Mouse (Mus musculus) midbrain, postnatal 0 days (tissue): ENCODE results near the gene Otop2. TPM values are rescaled to one million over a fixed set of nuclear protein-coding genes. Genes with fewer than 3 reads are reported as not detected.

Experiments
- ATAC-seq: fragments of 200-750 bp; cut with Nextera tagmentation; 2 replicates; pipeline ENCODE4 v1.8.0; 2017; ENCODE audit warnings: moderate number of reproducible peaks, mild to moderate bottlenecking, moderate TSS enrichment, moderate library complexity; ENCODE audit not compliant: low FRiP score
- DNase-seq: peaks from one replicate; pipeline ENCODE4 v3.0.0-alpha.2; 2015; ENCODE audit warnings: low spot score
- H3K27ac ChIP-seq: fragments of 300-500 bp; sonication (generic); 2 replicates; pipeline ENCODE4 v1.5.1; 2014; ENCODE audit warnings: low read depth, mild to moderate bottlenecking, low read length, mixed read lengths
- H3K27me3 ChIP-seq: fragments of 300-500 bp; sonication (generic); 2 replicates; pipeline ENCODE4 v1.6.1; 2014; ENCODE audit warnings: low read length, control low read depth, mixed read lengths; ENCODE audit not compliant: insufficient read depth
- H3K36me3 ChIP-seq: fragments of 300-500 bp; sonication (generic); 2 replicates; pipeline ENCODE4 v1.6.1; 2014; ENCODE audit warnings: low read length, control low read depth, mixed read lengths; ENCODE audit not compliant: insufficient read depth
- H3K4me1 ChIP-seq: fragments of 300-500 bp; sonication (generic); 2 replicates; pipeline ENCODE4 v1.6.1; 2014; ENCODE audit warnings: mild to moderate bottlenecking, control low read depth, antibody characterized with exemption, low read length, mixed read lengths; ENCODE audit not compliant: insufficient read depth
- H3K4me2 ChIP-seq: fragments of 300-500 bp; sonication (generic); 2 replicates; pipeline ENCODE4 v1.6.1; 2014; ENCODE audit warnings: low read depth, mild to moderate bottlenecking, low read length, mixed read lengths; ENCODE audit not compliant: poor library complexity, severe bottlenecking
- H3K4me3 ChIP-seq: fragments of 300-500 bp; sonication (generic); 2 replicates; pipeline ENCODE4 v1.5.1; 2014; ENCODE audit warnings: low read depth, mild to moderate bottlenecking, low read length, moderate library complexity
- H3K9ac ChIP-seq: fragments of 300-500 bp; sonication (generic); replicated peaks from 2 replicates; pipeline ENCODE4 v1.6.1; 2014; ENCODE audit warnings: mild to moderate bottlenecking, low read length, moderate library complexity, mixed read lengths; ENCODE audit not compliant: poor library complexity, severe bottlenecking
- H3K9me3 ChIP-seq: fragments of 300-500 bp; sonication (generic); 2 replicates; pipeline ENCODE4 v1.6.1; 2016; ENCODE audit warnings: low read length, control low read depth
- CTCF ChIP-seq: IDR thresholded peaks from 2 replicates; pipeline ENCODE4 v1.5.1; 2016; ENCODE audit warnings: antibody characterized with exemption, mild to moderate bottlenecking
- WGBS: fragments of 180-500 bp; shearing (Covaris S2); extraction: QIAGEN DNeasy Blood & Tissue Kit; methylation state at CpG from one replicate; pipeline ENCODE4 v1.1.7; 2014; 5-methylcytosine and 5-hydroxymethylcytosine counted together
- polyA plus RNA-seq: library from polyadenylated mRNA; unstranded; fragments of >200 nt; fragmentation: Nextera tagmentation; extraction: Ambion mirVana; gene quantifications from 2 replicates; pipeline ENCODE4 v1.2.1, GENCODE M21; 2015
- total RNA-seq: library from RNA; depleted of rRNA; stranded (reverse); fragments of >200 nt; gene quantifications from 2 replicates; pipeline ENCODE4 v1.2.3, GENCODE M21; 2014

The Otop2 gene
- total and polyA plus RNA-seq, 2 experiments from 2014 or later: 0.05 to 0.15 TPM

DNA sequence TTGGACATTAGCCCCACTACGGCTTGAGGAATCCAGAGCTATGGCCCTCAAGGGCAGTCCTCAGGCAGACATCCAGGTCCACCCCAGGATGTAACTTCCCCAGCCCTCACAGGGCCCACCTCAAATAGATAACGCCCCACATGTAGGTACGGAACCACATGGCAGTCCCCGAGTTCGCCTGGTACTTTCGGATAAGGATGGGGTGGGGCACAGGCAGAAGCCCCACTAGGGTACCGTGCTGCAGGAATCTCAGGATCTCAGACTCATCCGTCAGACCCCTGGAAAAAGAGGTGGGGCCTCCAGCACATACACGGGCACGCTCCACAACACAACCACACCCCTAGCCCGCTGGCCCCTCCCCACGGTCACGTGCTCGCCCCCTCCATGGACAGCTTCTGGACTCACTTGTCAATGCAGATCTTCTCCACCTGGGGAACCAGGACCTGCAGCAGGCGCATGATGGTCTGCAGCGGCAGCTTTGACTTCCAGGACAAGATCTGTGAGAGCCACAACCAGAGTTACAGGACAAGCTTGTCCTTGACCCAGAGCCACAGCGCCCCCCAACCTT lies 41.8 kb downstream of the Otop2 start:
- TF ChIP-seq CTCF: no peak
- H3K9ac ChIP-seq: no peak overlapping the region
- ATAC-seq: no peak

DNA sequence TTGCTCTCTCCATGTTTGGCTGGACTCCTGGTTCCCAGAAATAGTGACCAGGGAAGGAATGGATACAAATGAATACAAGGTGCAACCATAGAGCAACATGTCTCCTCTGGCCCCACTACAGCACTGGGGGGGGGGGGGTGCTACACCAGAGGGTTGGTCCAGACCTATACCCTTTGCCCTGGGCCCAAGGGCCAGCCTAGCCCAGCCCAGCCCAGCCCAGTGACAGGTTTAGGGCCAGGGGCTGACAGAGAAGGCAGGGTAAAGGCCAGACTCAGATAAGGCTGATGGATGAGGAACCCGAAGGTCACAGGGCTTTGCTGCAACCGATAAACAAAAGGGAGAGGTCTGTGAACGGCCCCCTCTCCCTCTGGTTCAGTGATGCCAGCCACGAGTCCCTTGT lies 43.0 kb downstream of the Otop2 start:
- ATAC-seq (no peak), DNase-seq (no peak)
- H3K27ac ChIP-seq: no peak overlapping the region
- no peaks in the 10 kb centered on the region for H3K4me1 ChIP-seq
- H3K9me3 ChIP-seq: no peaks in the 10 kb centered on the region
- H3K36me3 ChIP-seq: peaks cover 53% of the 10 kb centered on the region
- WGBS: 79% methylated on average over 4 of the region's 4 CpGs
- no peak overlapping the region for H3K4me3 ChIP-seq
- no peaks in the 10 kb centered on the region for H3K27me3 ChIP-seq
- TF ChIP-seq CTCF: no peak
- H3K9ac ChIP-seq: no peak overlapping the region
- no peak overlapping the region for H3K4me2 ChIP-seq

More for the DNA sequence above, 41.8 kb downstream of the Otop2 start:
- no peaks in the 10 kb centered on the region for H3K4me1 ChIP-seq
- peaks cover 52% of the 10 kb centered on the region for H3K36me3 ChIP-seq
- H3K9me3 ChIP-seq: no peaks in the 10 kb centered on the region
- no peak for DNase-seq
- no peak overlapping the region for H3K4me2 ChIP-seq
- no peaks in the 10 kb centered on the region for H3K27me3 ChIP-seq
- WGBS: 67% methylated on average over 17 of the region's 17 CpGs
- no peak overlapping the region for H3K4me3 ChIP-seq
- H3K27ac ChIP-seq: no peak overlapping the region

DNA sequence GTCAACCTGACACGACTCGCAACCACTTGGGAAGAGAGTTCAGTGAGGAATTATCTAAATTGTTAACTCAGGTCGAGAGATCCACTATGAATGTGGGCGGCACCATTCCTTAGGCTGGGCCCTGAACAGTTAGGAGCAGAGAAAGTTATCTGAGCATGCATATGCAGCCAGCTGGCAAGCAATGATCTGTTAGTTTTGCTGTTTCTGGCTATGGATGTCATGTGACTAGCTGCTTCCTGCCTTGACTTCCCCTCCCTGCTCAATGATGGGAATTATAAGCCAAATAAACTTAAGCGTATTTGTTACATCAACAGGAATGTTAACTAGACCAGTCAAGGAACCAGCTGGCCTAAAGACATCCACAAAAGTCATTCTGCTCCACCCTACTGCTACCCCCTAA lies 46.4 kb downstream of the Otop2 start:
- no peak for DNase-seq
- no peak overlapping the region for H3K4me2 ChIP-seq
- H3K27ac ChIP-seq: no peak overlapping the region
- no peaks in the 10 kb centered on the region for H3K9me3 ChIP-seq
- TF ChIP-seq CTCF: no peak
- ATAC-seq: no peak
- 94% methylated on average over 5 of the region's 5 CpGs for WGBS
- H3K27me3 ChIP-seq: no peaks in the 10 kb centered on the region
- H3K4me3 ChIP-seq: no peak overlapping the region
- no peaks in the 10 kb centered on the region for H3K4me1 ChIP-seq
- H3K9ac ChIP-seq: no peak overlapping the region
- H3K36me3 ChIP-seq: peaks cover 69% of the 10 kb centered on the region

DNA sequence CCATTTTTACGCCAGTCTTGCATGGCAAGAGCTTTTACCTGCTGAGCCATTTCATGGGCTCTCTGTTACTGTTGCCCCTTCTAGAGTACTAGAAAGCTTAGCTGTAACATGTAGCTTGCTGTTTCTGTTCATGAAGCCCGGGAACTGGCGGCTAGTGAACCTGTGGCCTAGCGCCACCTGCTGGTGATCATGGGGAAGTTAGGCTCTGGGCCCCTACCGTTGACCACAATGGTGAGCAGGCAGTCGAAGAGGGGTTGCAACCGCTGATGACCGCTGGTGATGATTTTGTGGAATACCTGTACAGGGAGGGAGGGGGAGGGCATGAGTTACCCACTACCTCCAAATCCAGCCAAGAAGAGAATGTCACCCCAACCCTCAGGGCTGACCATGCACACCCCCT lies 47.2 kb downstream of the Otop2 start:
- peak; percentile 89 for DNase-seq
- 9% methylated on average over 8 of the region's 8 CpGs for WGBS

DNA sequence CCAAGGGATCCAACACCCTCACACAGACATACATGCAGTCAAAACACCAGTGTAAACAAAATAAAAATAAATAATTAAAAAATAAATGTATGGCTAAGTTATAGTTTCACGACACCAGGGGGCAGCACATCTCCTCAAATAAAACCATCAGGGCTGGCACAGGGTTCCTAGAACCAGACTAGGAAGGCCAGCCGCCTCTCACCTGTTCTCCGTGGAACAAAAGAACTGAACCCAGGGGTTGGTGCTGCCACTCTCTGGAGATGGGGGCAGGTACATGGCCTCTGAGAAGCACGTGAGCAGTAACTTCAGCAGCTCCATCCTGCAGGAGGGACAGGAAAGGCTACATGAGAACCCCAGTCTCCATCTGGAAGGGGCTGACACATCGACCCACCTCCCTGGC lies 51.5 kb downstream of the Otop2 start:
- no peak overlapping the region for H3K4me3 ChIP-seq
- no peaks in the 10 kb centered on the region for H3K27me3 ChIP-seq
- no peaks in the 10 kb centered on the region for H3K4me1 ChIP-seq
- peak; percentile 80 for TF ChIP-seq CTCF
- peak; percentile 92 for DNase-seq
- ATAC-seq: peak; percentile 74
- no peaks in the 10 kb centered on the region for H3K9me3 ChIP-seq
- H3K27ac ChIP-seq: peak overlapping the region; percentile 34
- 0 out of 2 replicates have a peak overlapping the region, but pooled peaks have one; percentile 20 for H3K9ac ChIP-seq
- no peak overlapping the region for H3K4me2 ChIP-seq
- 16% methylated on average over 5 of the region's 5 CpGs for WGBS
- H3K36me3 ChIP-seq: peaks cover 32% of the 10 kb centered on the region

More for the DNA sequence above, 47.2 kb downstream of the Otop2 start:
- Histone ChIP-seq H3K4me3 (no peak overlapping the region), H3K9me3 (no peaks in the 10 kb centered on the region), H3K9ac (no peak overlapping the region), H3K27me3 (no peaks in the 10 kb centered on the region), H3K27ac (no peak overlapping the region), H3K4me1 (no peaks in the 10 kb centered on the region), H3K4me2 (no peak overlapping the region), H3K36me3 (peaks cover 63% of the 10 kb centered on the region)
- TF ChIP-seq CTCF: peak; percentile 99
- peak; percentile 6; the same call in 1 of the 2 replicates for ATAC-seq

DNA sequence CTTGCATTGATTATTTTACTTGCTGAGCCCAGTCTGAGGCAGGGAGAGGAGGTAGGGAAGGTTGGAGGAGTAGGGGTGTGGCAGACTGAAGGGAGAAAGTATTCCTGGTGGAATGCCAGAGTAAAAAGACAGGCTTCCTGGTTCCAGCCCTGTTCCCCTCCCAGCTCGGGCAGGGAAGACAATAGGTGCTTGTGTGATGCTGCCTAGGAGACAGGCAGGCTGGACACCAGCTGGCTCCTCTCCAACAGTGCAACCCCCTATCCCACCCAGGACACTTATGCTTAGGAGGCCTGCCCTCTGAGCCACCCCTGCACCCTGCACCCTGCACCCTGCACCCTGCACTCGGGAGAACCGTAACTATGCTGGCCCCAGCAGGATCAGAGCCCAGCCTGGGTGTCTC lies 52.3 kb downstream of the Otop2 start:
- DNase-seq: no peak
- TF ChIP-seq CTCF: no peak
- Histone ChIP-seq H3K4me3 (no peak overlapping the region), H3K36me3 (peaks cover 29% of the 10 kb centered on the region), H3K27ac (no peak overlapping the region), H3K9me3 (no peaks in the 10 kb centered on the region), H3K4me1 (no peaks in the 10 kb centered on the region), H3K4me2 (no peak overlapping the region), H3K9ac (no peak overlapping the region), H3K27me3 (no peaks in the 10 kb centered on the region)
- 45% methylated on average over 3 of the region's 3 CpGs for WGBS
- no peak for ATAC-seq
